Mouse (Mus musculus) bone marrow, adult 2 months (tissue): ENCODE measurements at regions not wholly inside any gene's neighbourhood (a gene's known extent, or its start where the extent isn't known, plus 50 kb on each side); places are given as distances from the start of the nearest gene placed in this dataset.

Experiments
- CTCF ChIP-seq: fragments of 200-500 bp; IDR thresholded peaks from 2 replicates; pipeline ENCODE4 v1.5.1; 2011; ENCODE audit warnings: low read length, control low read depth; ENCODE audit not compliant: control insufficient read depth, insufficient read depth
- POLR2A ChIP-seq: fragments of 200-500 bp; IDR thresholded peaks from 2 replicates; pipeline ENCODE4 v1.6.1; 2011; ENCODE audit warnings: low read depth, mild to moderate bottlenecking, control low read depth, low read length, borderline replicate concordance; ENCODE audit not compliant: control insufficient read depth

DNA sequence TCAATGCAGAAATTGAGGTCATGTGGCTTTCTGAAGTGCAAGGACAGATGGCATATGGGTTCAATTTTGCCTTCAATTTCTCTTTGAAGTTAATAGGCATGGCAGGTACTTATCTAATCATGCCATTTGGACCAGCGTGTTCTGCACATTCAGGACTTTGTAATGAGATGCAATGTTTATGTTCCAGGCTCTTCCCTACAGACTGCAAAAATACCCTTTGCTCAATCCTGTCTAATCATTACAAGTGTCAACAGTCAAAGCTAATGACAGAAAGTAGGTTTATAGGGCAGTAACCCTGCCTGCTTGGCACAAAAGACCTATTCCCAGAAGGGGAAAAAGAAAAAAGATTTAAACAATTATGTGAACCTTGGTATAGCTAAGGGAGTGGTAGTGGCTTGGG lies 96.5 kb downstream of the Gm5426 start:
- TF ChIP-seq CTCF, result no peak
- no peak for TF ChIP-seq POLR2A
